Mouse (Mus musculus): ENCODE results near the gene Tshb. TPM values are rescaled to one million over a fixed set of nuclear protein-coding genes. Genes with fewer than 3 reads are reported as not detected.

The Tshb gene
- total and polyA plus RNA-seq, 2 experiments from 2014 or later, result not detected

GRCm38 (mm10) chr3:102763713-102764400, 18.7 kb downstream of the Tshb start:
- Histone ChIP-seq H3K27me3 (ENCODE audit: control insufficient read depth, insufficient read depth, low read length) (no peaks in the 10 kb centered on the region), H3K27ac (ENCODE audit: low read depth) (peak overlapping the region; percentile 13; the same call in 1 of the 2 replicates), H3K4me1 (ENCODE audit: control insufficient read depth, insufficient read depth) (peaks cover 9% of the 10 kb centered on the region), H3K4me2 (ENCODE audit: low read depth, low read length) (no peak overlapping the region), H3K36me3 (replicated peaks; ENCODE audit: control insufficient read depth, insufficient read depth, low read length) (peaks cover 61% of the 10 kb centered on the region), H3K4me3 (ENCODE audit: low read depth, low read length) (no peak overlapping the region), H3K9ac (replicated peaks; ENCODE audit: low read depth, low read length) (no peak overlapping the region), H3K9me3 (replicated peaks; ENCODE audit: control insufficient read depth, low read length) (no peaks in the 10 kb centered on the region)
- ATAC-seq (ENCODE audit: insufficient read depth, low read depth), result peak; percentile 41; the same call in 1 of the 2 replicates
- TF ChIP-seq CTCF (IDR thresholded peaks at IDR 0.05; ENCODE audit: low read depth) (no peak), EP300 (IDR thresholded peaks at IDR 0.05; ENCODE audit: low read depth) (no peak)
- WGBS, result 27% methylated on average over 10 of the region's 10 CpGs
- peak; percentile 13 for DNase-seq (ENCODE audit: low spot score)

GRCm38 (mm10) chr3:102762388-102762787, 20.1 kb downstream of the Tshb start:
- Histone ChIP-seq H3K36me3 (replicated peaks; ENCODE audit: control insufficient read depth, insufficient read depth, low read length) (peaks cover 51% of the 10 kb centered on the region), H3K4me3 (ENCODE audit: low read depth, low read length) (no peak overlapping the region), H3K9me3 (replicated peaks; ENCODE audit: control insufficient read depth, low read length) (no peaks in the 10 kb centered on the region), H3K4me2 (ENCODE audit: low read depth, low read length) (no peak overlapping the region), H3K9ac (replicated peaks; ENCODE audit: low read depth, low read length) (no peak overlapping the region), H3K27me3 (ENCODE audit: control insufficient read depth, insufficient read depth, low read length) (no peaks in the 10 kb centered on the region), H3K4me1 (ENCODE audit: control insufficient read depth, insufficient read depth) (peaks cover 9% of the 10 kb centered on the region), H3K27ac (ENCODE audit: low read depth) (no peak overlapping the region)
- WGBS, result 68% methylated on average over 3 of the region's 3 CpGs
- no peak for ATAC-seq (ENCODE audit: insufficient read depth, low read depth)
- TF ChIP-seq CTCF (IDR thresholded peaks at IDR 0.05; ENCODE audit: low read depth) (no peak), EP300 (IDR thresholded peaks at IDR 0.05; ENCODE audit: low read depth) (no peak)
- no peak for DNase-seq (ENCODE audit: low spot score)

- 76% methylated on average over 3 of the region's 3 CpGs for WGBS
These were observed 22.3 kb downstream of the Tshb start for GRCm38 (mm10) chr3:102760236-102760635.

GRCm38 (mm10) chr3:102757019-102757418, 25.5 kb downstream of the Tshb start:
- ATAC-seq (ENCODE audit: insufficient read depth, low read depth) (peak; percentile 37; the same call in 1 of the 2 replicates), DNase-seq (ENCODE audit: low spot score) (no peak)
- 34% methylated on average over 6 of the region's 6 CpGs for WGBS
- Histone ChIP-seq H3K9ac (replicated peaks; ENCODE audit: low read depth, low read length) (no peak overlapping the region), H3K36me3 (replicated peaks; ENCODE audit: control insufficient read depth, insufficient read depth, low read length) (peaks cover 35% of the 10 kb centered on the region), H3K27ac (ENCODE audit: low read depth) (peak overlapping the region; percentile 75), H3K4me3 (ENCODE audit: low read depth, low read length) (no peak overlapping the region), H3K4me2 (ENCODE audit: low read depth, low read length) (no peak overlapping the region), H3K4me1 (ENCODE audit: control insufficient read depth, insufficient read depth) (peaks cover 24% of the 10 kb centered on the region), H3K27me3 (ENCODE audit: control insufficient read depth, insufficient read depth, low read length) (no peaks in the 10 kb centered on the region), H3K9me3 (replicated peaks; ENCODE audit: control insufficient read depth, low read length) (no peaks in the 10 kb centered on the region)
- no peak for TF ChIP-seq CTCF (IDR thresholded peaks at IDR 0.05; ENCODE audit: low read depth)
- TF ChIP-seq EP300 (IDR thresholded peaks at IDR 0.05; ENCODE audit: low read depth), result no peak

More at GRCm38 (mm10) chr3:102760236-102760635, 22.3 kb downstream of the Tshb start:
- no peak overlapping the region for H3K27ac ChIP-seq (ENCODE audit: low read depth)
- TF ChIP-seq CTCF (IDR thresholded peaks at IDR 0.05; ENCODE audit: low read depth), result no peak
- no peak for TF ChIP-seq EP300 (IDR thresholded peaks at IDR 0.05; ENCODE audit: low read depth)
- H3K4me3 ChIP-seq (ENCODE audit: low read depth, low read length), result no peak overlapping the region
- no peaks in the 10 kb centered on the region for H3K27me3 ChIP-seq (ENCODE audit: control insufficient read depth, insufficient read depth, low read length)
- peaks cover 37% of the 10 kb centered on the region for H3K36me3 ChIP-seq (replicated peaks; ENCODE audit: control insufficient read depth, insufficient read depth, low read length)
- peaks cover 29% of the 10 kb centered on the region for H3K4me1 ChIP-seq (ENCODE audit: control insufficient read depth, insufficient read depth)
- ATAC-seq (ENCODE audit: insufficient read depth, low read depth) (no peak), DNase-seq (ENCODE audit: low spot score) (no peak)
- no peak overlapping the region for H3K9ac ChIP-seq (replicated peaks; ENCODE audit: low read depth, low read length)
- H3K9me3 ChIP-seq (replicated peaks; ENCODE audit: control insufficient read depth, low read length), result no peaks in the 10 kb centered on the region
- no peak overlapping the region for H3K4me2 ChIP-seq (ENCODE audit: low read depth, low read length)

- ATAC-seq (ENCODE audit: insufficient read depth, low read depth) (peak; percentile 49), DNase-seq (ENCODE audit: low spot score) (no peak)
- Histone ChIP-seq H3K27ac (ENCODE audit: low read depth) (peak overlapping the region; percentile 75), H3K4me2 (ENCODE audit: low read depth, low read length) (no peak overlapping the region), H3K4me3 (ENCODE audit: low read depth, low read length) (no peak overlapping the region), H3K9ac (replicated peaks; ENCODE audit: low read depth, low read length) (no peak overlapping the region), H3K27me3 (ENCODE audit: control insufficient read depth, insufficient read depth, low read length) (no peaks in the 10 kb centered on the region), H3K9me3 (replicated peaks; ENCODE audit: control insufficient read depth, low read length) (no peaks in the 10 kb centered on the region), H3K4me1 (ENCODE audit: control insufficient read depth, insufficient read depth) (peaks cover 24% of the 10 kb centered on the region), H3K36me3 (replicated peaks; ENCODE audit: control insufficient read depth, insufficient read depth, low read length) (peaks cover 35% of the 10 kb centered on the region)
- no peak for TF ChIP-seq CTCF (IDR thresholded peaks at IDR 0.05; ENCODE audit: low read depth)
- no peak for TF ChIP-seq EP300 (IDR thresholded peaks at IDR 0.05; ENCODE audit: low read depth)
- WGBS, result 7% methylated on average over 1 of the region's 1 CpGs
These were observed 26.7 kb downstream of the Tshb start for GRCm38 (mm10) chr3:102755801-102756200.

Measured in heart, postnatal 0 days (tissue).